Mouse (Mus musculus) left cerebral cortex, adult 11 months (tissue): Measurements from ENCODE around the gene Tent2.
"Not testable (repeated sequence)": the region's sequence is repeated elsewhere in the genome, so short reads cannot be mapped to it uniquely, and the experiment has no call there.

Experiments used
- DNase-seq: peaks from one replicate; pipeline ENCODE4 v3.0.0; 2022; ENCODE audit warnings: low spot score

Tent2 gene

DNA sequence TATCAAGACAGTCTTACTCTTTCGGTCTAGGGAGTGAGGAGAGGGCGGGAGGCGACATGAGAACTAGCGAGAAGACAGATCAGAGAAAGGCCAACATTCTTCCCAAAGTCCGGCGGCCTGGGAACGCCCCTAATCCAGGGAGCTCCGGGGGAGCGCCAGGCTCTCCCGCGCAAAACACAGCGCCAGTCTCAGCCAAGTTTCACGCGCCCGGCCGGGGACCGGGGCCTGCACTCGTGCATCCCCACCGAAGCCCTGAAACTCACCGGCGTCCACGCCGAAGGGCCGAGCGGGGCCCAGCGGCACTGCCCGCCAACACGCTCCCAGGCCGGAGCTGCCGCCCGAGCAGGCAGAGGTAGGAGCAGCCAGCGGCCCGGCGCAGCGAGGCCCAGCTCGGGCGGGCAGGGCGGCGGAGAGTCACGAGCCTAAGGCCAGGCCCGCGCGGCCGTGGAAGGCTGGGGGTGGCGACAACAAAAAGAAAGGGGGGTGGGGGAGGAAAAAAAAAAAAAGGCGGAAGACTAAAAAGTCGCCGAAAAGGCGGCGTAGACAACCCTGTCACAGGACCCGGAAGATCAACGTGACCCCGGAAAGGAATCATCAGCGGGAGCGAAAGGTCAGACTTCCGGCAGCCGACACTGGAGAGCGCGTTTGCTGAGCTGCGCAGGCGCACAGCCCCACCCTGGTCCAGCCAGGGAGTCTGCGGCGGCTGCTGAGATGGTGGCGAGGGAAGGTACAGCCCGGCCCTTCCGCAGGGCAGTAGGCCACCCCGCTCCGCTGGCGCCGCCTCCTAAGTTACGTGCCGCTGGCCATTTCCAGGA is at the start of gene Tent2:
Gene Tent2 (minus strand): TSS at position 555 of the 815 bp plus-strand sequence.
- DNase-seq = peak; percentile 93

- DNase-seq = no peak
Observed at GRCm38 (mm10) chr13:93241180-93241579, 49.0 kb upstream of the Tent2 start.

DNA sequence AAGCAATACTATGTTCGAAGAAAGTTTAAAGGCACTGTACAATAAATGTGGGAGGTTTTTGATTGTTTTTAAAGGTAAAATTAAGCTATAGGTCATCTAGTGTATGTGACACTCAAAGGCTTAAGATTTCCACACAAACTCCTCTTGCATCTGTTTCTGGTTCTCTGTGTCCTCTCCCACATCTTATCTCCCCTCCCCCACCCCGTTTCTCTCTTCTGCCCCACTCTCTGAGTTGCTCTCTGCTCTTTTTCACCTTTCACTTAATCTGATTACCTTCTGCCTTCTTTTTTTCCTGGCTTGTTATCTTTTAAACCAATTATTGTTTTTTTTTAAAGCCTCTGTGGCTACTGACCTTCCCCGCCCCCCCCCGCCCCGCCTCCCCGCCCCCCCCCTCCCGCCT is 47.4 kb upstream of the Tent2 start:
- DNase-seq = no peak

DNA sequence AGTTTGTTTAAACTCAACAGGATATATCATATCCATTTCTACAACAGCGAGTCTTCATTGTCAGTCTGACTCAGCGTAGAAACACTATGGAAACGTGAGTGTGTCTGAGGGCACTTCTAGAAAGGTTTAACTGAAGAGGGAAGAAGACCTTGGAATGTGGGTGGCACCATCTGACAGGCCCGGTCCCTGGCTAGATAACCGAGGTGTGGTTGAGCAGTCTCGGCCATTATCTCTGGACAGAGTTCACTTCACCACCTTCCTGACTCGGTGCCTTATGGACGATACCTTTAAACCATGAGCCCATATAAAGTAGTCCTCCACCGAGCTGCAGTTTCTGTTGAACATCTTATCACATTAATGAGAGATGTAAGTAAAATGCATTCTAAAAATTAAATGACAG is 46.9 kb upstream of the Tent2 start:
- DNase-seq = no peak

- DNase-seq = no peak
Observed at GRCm38 (mm10) chr13:93237677-93238398, 45.7 kb upstream of the Tent2 start.

- no peak for DNase-seq
Observed at GRCm38 (mm10) chr13:93234267-93235039, 42.3 kb upstream of the Tent2 start.

- DNase-seq = no peak
Observed at GRCm38 (mm10) chr13:93232335-93232734, 40.1 kb upstream of the Tent2 start.

- no peak for DNase-seq
Observed at GRCm38 (mm10) chr13:93231016-93231415, 38.8 kb upstream of the Tent2 start.

GRCm38 (mm10) chr13:93211741-93212140 is 19.6 kb upstream of the Tent2 start:
- peak; percentile 28 for DNase-seq

DNA sequence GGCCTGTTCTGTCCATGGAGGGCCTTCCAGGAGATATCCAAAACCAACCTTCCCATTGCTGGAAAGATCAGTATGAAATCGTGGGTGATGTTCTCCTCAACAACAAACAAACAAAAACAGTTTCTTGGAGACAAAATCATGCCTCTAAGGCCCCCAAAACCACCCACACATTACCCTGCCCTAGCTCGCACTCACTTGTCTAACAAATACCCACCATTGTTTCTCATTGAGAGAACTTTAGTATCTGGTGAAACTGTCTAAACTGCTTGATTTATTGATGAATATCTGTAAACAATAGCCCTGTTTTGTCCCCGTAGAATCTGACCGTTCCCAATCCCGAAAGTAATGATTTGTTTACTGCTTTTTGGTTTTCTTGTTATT is 451 bp upstream of the Tent2 start:
- no peak for DNase-seq

DNA sequence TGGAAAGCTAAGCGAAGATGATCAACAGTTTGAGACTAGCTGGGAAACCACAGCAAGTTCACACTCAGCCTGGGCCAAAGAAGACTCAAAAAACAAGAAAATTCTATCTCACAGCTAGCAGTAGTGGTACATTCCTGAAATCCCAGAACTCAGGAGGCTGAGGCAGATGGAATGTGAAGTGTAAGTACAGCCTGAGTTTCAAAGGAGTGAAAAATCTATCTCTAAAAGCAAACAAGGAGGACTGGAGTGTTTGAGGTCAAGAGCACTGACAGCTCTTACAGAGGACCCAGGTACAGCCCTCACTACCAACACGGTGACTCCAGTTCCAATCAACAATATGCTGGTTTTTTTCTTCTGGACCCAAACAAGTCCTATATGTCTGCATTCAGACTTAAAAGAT is 2.8 kb downstream of the Tent2 start:
- no peak for DNase-seq

- no peak for DNase-seq
Observed at GRCm38 (mm10) chr13:93188738-93189137, 3.4 kb downstream of the Tent2 start.

DNA sequence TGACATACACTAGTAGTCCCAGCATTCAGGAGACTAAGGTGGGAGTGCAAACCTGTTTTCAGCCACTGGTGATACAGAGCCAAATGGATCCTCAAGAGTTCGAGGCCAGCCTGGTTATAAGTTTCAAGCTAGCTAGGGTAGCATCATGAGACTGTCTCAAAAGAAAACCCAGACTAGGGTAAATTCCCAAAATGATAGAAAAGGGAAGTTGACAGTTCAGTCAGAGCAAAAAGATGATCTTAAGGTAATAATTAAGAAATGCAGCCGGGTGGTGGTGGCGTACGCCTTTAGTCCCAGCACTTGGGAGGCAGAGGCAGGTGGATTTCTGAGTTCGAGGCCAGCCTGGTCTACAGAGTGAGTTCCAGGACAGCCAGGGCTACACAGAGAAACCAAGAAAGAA is 4.4 kb downstream of the Tent2 start:
- DNase-seq = not testable (repeated sequence)

DNA sequence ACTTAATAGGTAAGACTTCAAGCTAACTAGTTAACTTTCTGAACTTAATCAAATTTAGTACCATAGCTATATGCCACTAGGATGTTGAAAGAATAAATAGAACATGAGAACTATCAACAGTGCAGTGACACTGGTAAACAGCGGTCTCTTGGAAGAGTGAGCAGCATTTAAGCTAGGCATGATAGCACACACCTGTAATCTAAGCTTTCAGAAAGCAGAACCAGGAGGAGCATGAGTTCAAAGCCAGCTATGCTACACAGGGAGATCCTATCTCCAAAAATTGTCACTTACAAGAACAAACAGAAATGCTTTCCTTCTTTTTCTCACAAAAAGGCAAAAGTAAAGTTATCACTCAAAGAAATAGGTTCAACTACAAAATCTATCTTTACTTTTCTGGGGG is 11.8 kb downstream of the Tent2 start:
- DNase-seq = no peak

GRCm38 (mm10) chr13:93179522-93179921 is 12.7 kb downstream of the Tent2 start:
- no peak for DNase-seq

DNA sequence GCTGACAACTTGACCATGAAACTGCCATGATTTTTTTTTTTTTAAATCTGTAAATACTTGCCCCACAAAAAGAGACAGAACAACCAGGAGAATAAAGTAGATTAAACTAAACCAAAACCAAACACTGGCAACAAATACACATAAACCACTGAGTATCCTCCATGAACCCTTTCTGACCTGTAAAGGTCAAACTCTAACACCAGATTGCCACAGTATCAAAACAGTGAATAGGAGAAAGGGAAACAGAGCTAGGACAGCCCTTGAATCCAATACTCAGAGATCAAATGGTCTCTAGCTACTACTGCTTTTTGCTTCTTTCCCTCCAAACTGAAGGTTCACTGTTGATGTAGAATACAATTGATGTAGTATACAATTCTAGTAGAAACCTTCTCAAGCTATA is 14.6 kb downstream of the Tent2 start:
- DNase-seq = no peak

- DNase-seq = no peak
Observed at GRCm38 (mm10) chr13:93163303-93163702, 28.9 kb downstream of the Tent2 start.

GRCm38 (mm10) chr13:93162456-93162855 is 29.7 kb downstream of the Tent2 start:
- DNase-seq = no peak

DNA sequence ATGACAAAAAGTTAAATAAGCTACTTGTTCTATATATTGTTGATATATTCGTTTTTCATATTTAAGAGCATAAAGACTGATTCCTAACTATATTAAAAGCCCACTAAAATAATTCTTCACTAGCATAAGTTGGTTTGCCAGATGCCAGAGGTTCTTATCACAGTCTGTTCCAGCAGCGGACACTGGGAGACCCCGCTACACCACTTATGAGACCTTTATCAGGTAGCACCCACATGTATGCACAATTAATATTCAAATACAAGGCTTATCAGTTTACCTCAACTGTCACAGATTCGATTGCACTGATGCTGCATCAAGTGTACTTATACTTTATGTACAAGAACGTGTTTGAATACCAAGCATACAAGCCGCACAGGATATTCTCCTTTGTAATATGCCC is 33.9 kb downstream of the Tent2 start:
- DNase-seq = no peak

DNA sequence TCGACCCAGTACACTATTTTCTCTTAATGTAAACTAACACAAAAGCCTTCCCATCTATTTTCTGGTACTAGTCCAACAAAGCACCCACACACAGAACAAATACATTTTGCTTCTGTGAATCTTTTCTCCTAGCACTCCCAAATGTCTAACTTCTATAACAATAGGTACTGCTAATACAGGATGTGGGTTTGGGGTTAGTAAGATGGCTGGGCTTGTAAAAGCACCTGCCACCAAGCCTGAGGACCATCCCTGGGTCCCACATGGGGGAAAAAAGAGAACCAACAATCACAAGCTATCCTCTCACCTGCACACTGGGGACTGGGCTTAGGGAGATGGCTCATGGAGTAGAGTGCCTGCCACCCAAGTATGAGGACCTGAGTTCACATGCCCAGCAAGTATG is 38.9 kb downstream of the Tent2 start:
- DNase-seq = no peak

GRCm38 (mm10) chr13:93144336-93145167 is 47.6 kb downstream of the Tent2 start, which contains the start of gene Cmya5:
TSS of gene Cmya5 (minus strand) at chr13:93144724.
- peak; percentile 60 for DNase-seq

DNA sequence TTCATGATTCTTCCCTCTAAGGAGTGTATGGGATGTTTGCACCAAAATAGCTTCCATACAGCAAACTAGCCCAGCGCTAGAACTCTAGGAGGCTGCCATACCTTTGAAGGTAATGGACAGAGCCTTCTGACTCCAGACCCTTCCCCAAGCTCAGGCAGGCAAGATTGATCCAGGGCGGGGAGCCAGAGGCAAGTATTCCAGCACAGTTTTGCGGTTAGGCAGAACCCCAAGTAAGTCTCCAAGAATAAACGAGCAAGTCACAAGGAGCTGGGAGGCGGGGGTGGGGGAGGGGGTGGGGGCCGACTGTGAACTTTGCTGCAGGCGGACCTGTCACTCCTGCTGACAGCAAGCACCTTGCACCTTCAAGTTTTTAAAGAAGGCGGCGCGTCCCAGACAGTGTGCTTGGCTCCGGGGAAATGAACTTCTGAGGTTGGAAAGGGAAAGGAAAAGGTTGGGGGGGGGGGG is 48.3 kb downstream of the Tent2 start:
- DNase-seq = no peak
